Mouse (Mus musculus) ES-Bruce4 (cell line): ENCODE measurements around the gene Egfem1. TPM values are rescaled to one million over a fixed set of nuclear protein-coding genes. Genes with fewer than 3 reads are reported as not detected.

ENCODE experiments used
- H3K27ac ChIP-seq: 2 replicates; pipeline ENCODE4 v1.5.1; 2012; ENCODE audit warnings: low read length, inconsistent platforms; ENCODE audit not compliant: insufficient read depth
- H3K27me3 ChIP-seq: 2 replicates; pipeline ENCODE4 v1.6.1; 2012; ENCODE audit warnings: mild to moderate bottlenecking, low read length, inconsistent platforms; ENCODE audit not compliant: control insufficient read depth, poor library complexity, insufficient read depth, severe bottlenecking
- H3K36me3 ChIP-seq: 2 replicates; pipeline ENCODE4 v1.6.1; 2012; ENCODE audit warnings: inconsistent platforms, mild to moderate bottlenecking, low read length, moderate library complexity; ENCODE audit not compliant: control insufficient read depth, poor library complexity, insufficient read depth, severe bottlenecking
- H3K4me1 ChIP-seq: one replicate; pipeline ENCODE4 v1.8.1; 2011; ENCODE audit warnings: low read length; ENCODE audit not compliant: control insufficient read depth, insufficient read depth
- H3K4me3 ChIP-seq: 2 replicates; pipeline ENCODE4 v1.5.1; 2011; ENCODE audit warnings: low read depth, mild to moderate bottlenecking, low read length
- H3K9ac ChIP-seq: 2 replicates; pipeline ENCODE4 v1.6.1; 2012; ENCODE audit warnings: low read depth, mild to moderate bottlenecking, inconsistent platforms; ENCODE audit not compliant: poor library complexity, severe bottlenecking
- H3K9me3 ChIP-seq: replicated peaks from 2 replicates; pipeline ENCODE4 v1.6.1; 2012; ENCODE audit warnings: mild to moderate bottlenecking, low read length, inconsistent platforms; ENCODE audit not compliant: control insufficient read depth, poor library complexity, insufficient read depth, severe bottlenecking
- CTCF ChIP-seq: IDR thresholded peaks from one replicate; pipeline ENCODE4 v1.8.1; 2011; ENCODE audit warnings: low read depth, low read length
- EP300 ChIP-seq: IDR thresholded peaks from 2 replicates; pipeline ENCODE4 v1.6.1; 2011; ENCODE audit warnings: low read depth, low read length; ENCODE audit not compliant: insufficient read depth
- POLR2A ChIP-seq: IDR thresholded peaks from one replicate; pipeline ENCODE4 v1.8.1; 2011; ENCODE audit warnings: low read length; ENCODE audit not compliant: insufficient read depth
- polyA plus RNA-seq: library from polyadenylated mRNA; stranded (reverse); fragments of >200 nt; gene quantifications from 2 replicates; pipeline ENCODE4 v1.2.4, GENCODE M21; 2011; ENCODE audit warnings: low read depth; ENCODE audit not compliant: missing spikeins, insufficient read depth, insufficient read length

Egfem1 gene
- polyA plus RNA-seq, 1 experiment: not detected

GRCm38 (mm10) chr3:29136065-29136955 lies 54.5 kb downstream of the Egfem1 start:
- no peak overlapping the region for H3K4me3 ChIP-seq
- no peak for TF ChIP-seq EP300
- TF ChIP-seq POLR2A: no peak
- no peak for TF ChIP-seq CTCF
- H3K9ac ChIP-seq: no peak overlapping the region
- H3K9me3 ChIP-seq: no peaks in the 10 kb centered on the region
- H3K27ac ChIP-seq: no peak overlapping the region
- no peaks in the 10 kb centered on the region for H3K36me3 ChIP-seq
- H3K27me3 ChIP-seq: peaks cover 3% of the 10 kb centered on the region; the same call in 1 of the 2 replicates
- peaks cover 5% of the 10 kb centered on the region for H3K4me1 ChIP-seq

- Histone ChIP-seq H3K27me3 (no peaks in the 10 kb centered on the region), H3K4me3 (no peak overlapping the region), H3K27ac (no peak overlapping the region), H3K36me3 (no peaks in the 10 kb centered on the region), H3K9ac (no peak overlapping the region), H3K4me1 (no peaks in the 10 kb centered on the region), H3K9me3 (no peaks in the 10 kb centered on the region)
- TF ChIP-seq CTCF (no peak), EP300 (no peak), POLR2A (no peak)
Observed at GRCm38 (mm10) chr3:29168401-29168800, 86.6 kb downstream of the Egfem1 start.

GRCm38 (mm10) chr3:29169003-29169402 lies 87.2 kb downstream of the Egfem1 start:
- H3K4me1 ChIP-seq: no peaks in the 10 kb centered on the region
- TF ChIP-seq CTCF: no peak
- TF ChIP-seq EP300: no peak
- no peak for TF ChIP-seq POLR2A
- H3K27ac ChIP-seq: no peak overlapping the region
- H3K9me3 ChIP-seq: no peaks in the 10 kb centered on the region
- no peaks in the 10 kb centered on the region for H3K27me3 ChIP-seq
- H3K36me3 ChIP-seq: no peaks in the 10 kb centered on the region
- H3K9ac ChIP-seq: no peak overlapping the region
- no peak overlapping the region for H3K4me3 ChIP-seq

GRCm38 (mm10) chr3:29176991-29177390 lies 95.2 kb downstream of the Egfem1 start:
- H3K4me1 ChIP-seq: no peaks in the 10 kb centered on the region
- H3K27me3 ChIP-seq: no peaks in the 10 kb centered on the region
- no peak overlapping the region for H3K9ac ChIP-seq
- no peak overlapping the region for H3K4me3 ChIP-seq
- no peaks in the 10 kb centered on the region for H3K9me3 ChIP-seq
- H3K27ac ChIP-seq: no peak overlapping the region
- H3K36me3 ChIP-seq: no peaks in the 10 kb centered on the region
- TF ChIP-seq CTCF (no peak), EP300 (no peak), POLR2A (no peak)

- no peaks in the 10 kb centered on the region for H3K9me3 ChIP-seq
- H3K4me1 ChIP-seq: no peaks in the 10 kb centered on the region
- no peak overlapping the region for H3K27ac ChIP-seq
- H3K9ac ChIP-seq: no peak overlapping the region
- H3K36me3 ChIP-seq: no peaks in the 10 kb centered on the region
- no peak overlapping the region for H3K4me3 ChIP-seq
- TF ChIP-seq POLR2A (no peak), CTCF (no peak), EP300 (no peak)
- H3K27me3 ChIP-seq: no peaks in the 10 kb centered on the region
Observed at GRCm38 (mm10) chr3:29182988-29183387, 101.2 kb downstream of the Egfem1 start.

GRCm38 (mm10) chr3:29183615-29184198 lies 101.9 kb downstream of the Egfem1 start:
- no peaks in the 10 kb centered on the region for H3K27me3 ChIP-seq
- no peaks in the 10 kb centered on the region for H3K36me3 ChIP-seq
- no peak overlapping the region for H3K4me3 ChIP-seq
- no peak overlapping the region for H3K27ac ChIP-seq
- no peaks in the 10 kb centered on the region for H3K4me1 ChIP-seq
- TF ChIP-seq POLR2A (no peak), EP300 (no peak), CTCF (no peak)
- no peak overlapping the region for H3K9ac ChIP-seq
- H3K9me3 ChIP-seq: no peaks in the 10 kb centered on the region
